Mouse (Mus musculus): ENCODE results near the gene Rps3.

DNA sequence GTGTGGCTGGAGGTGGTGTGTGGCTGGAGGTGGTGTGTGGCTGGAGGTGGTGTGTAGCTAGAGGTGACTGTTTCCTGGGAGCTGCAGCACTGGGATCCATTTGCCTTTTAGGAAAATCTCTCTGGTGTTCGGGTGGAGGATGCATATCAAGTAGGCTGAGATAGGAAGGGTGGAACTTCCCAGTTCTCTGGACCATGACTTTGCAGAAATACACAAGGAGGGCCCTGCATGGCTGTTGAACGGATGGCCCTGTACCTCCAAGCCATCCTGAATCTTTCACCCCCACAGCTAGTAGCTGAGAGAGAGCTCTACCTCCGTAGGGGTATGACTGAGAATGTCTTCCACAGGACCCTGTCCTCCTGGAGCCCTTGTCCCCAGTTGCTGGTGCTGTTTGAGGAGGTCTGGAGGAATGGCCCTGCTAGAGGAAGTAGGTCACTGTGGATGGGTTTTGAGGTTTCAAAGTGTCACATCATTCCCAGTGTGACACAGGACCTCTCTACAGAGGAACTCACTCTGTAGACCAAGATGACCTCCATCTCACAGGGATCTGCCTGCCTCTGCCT, 48.0 kb upstream of the Rps3 start:
- TF ChIP-seq POLR2A (IDR thresholded peaks at IDR 0.05; ENCODE audit: insufficient read depth, low read depth, low read length), result no peak
- no peak for TF ChIP-seq CTCF (IDR thresholded peaks at IDR 0.05; ENCODE audit: insufficient read depth, low read depth, low read length)

Measured in olfactory bulb, adult 2 months (tissue).